In the genomic region with DNA sequence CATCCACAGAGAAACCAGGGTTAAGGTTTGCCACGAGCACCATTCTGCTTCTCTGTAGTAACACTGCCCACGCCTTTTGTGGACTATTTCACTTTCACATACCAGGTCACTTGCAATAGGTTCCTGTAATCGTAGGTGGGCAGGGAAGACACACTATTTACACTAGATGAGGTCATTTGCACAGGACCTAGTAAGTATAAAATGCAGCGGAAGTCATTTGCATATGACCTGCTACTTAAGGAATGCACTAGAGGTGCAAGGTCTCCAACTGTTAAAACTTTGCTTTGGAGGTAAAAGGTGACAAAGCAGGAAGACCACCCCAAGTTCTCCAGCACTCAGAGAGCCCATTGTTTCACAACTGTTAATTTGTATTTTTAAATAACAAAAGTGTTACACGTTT, we compare ENCODE assay signal across 8 mouse cellular contexts. TPM values are rescaled to one million over a fixed set of nuclear protein-coding genes. Genes with fewer than 3 reads are reported as not detected.
A peak's percentile ranks its signal among the peaks of the same experiment; 100 is the strongest.
DNase-seq lines count a peak whose midpoint lies in the region; ATAC-seq and TF ChIP-seq lines count a peak whose summit lies in the region.

No protein-coding gene starts in this region.

- H3K4me3 ChIP-seq in liver, adult 2 months (ENCODE audit: insufficient read depth, low read depth, low read length) = no peak overlapping the region
- H3K4me3 ChIP-seq in limb, embryonic 12.5 days (replicated peaks) = peak overlapping the region; percentile 99; the same call in 1 of the 2 replicates

- 19% methylated on average over 5 of the region's 5 CpGs for WGBS in liver, adult 2 months
- 62% methylated on average over 5 of the region's 5 CpGs for WGBS in limb, embryonic 12.5 days

- peak; percentile 34 for DNase-seq in liver, adult 2 months (ENCODE audit: extremely low read depth, low read depth, low spot score)
- no peak for DNase-seq in liver
- peak; percentile 55 for DNase-seq in fat pad, adult 2 months (ENCODE audit: extremely low read depth, low read depth, low spot score)
- no peak for DNase-seq in right cerebral cortex, postnatal 4 days
- no peak for DNase-seq in left cerebral cortex, postnatal 14 days (ENCODE audit: low spot score in 2 of 2)

- H3K79me2 ChIP-seq in liver, adult 2 months (ENCODE audit: control insufficient read depth, insufficient read depth, low read length) = peaks cover 19% of the 10 kb centered on the region

- no peak for ATAC-seq in limb, embryonic 12.5 days (ENCODE audit: insufficient number of reproducible peaks, insufficient read depth, low FRiP score, low TSS enrichment, low read depth)
- peak; percentile 40; the same call in 1 of the 2 replicates for ATAC-seq in neutrophil, adult 5-6 weeks (ENCODE audit: extremely low read depth, insufficient number of reproducible peaks, low FRiP score, poor library complexity, severe bottlenecking)
- ATAC-seq in CD4-positive, CD25-positive, alpha-beta regulatory T cell, adult 4 months = no peak

- no peaks in the 10 kb centered on the region for H3K36me3 ChIP-seq in liver, adult 2 months (ENCODE audit: control insufficient read depth, insufficient read depth, low read length)
- peaks cover 16% of the 10 kb centered on the region; the same call in 1 of the 2 replicates for H3K36me3 ChIP-seq in limb, embryonic 12.5 days

- no peaks in the 10 kb centered on the region for H3K9me3 ChIP-seq in limb, embryonic 12.5 days

- H3K9ac ChIP-seq in liver, adult 2 months (ENCODE audit: low read depth, low read length) = no peak overlapping the region
- no peak overlapping the region for H3K9ac ChIP-seq in limb, embryonic 12.5 days (replicated peaks)

- H3K27ac ChIP-seq in liver, adult 2 months (replicated peaks; ENCODE audit: insufficient read depth, low read depth, low read length) = no peak overlapping the region
- H3K27ac ChIP-seq in limb, embryonic 12.5 days = no peak overlapping the region

- peak overlapping the region; percentile 94 for H3K4me2 ChIP-seq in limb, embryonic 12.5 days

- no peak for TF ChIP-seq CTCF in liver, adult 2 months (IDR thresholded peaks at IDR 0.05; ENCODE audit: low read depth, low read length)

- intact Hi-C loops in left cerebral cortex, postnatal 14 days (cut with DNase I) = no loop called here

- peaks cover 9% of the 10 kb centered on the region for H3K4me1 ChIP-seq in liver, adult 2 months (ENCODE audit: control insufficient read depth, insufficient read depth, low read length)
- peaks cover 13% of the 10 kb centered on the region for H3K4me1 ChIP-seq in limb, embryonic 12.5 days (replicated peaks)

- no peak for TF ChIP-seq POLR2A in liver, adult 2 months (IDR thresholded peaks at IDR 0.05; ENCODE audit: extremely low read depth, insufficient read depth, low read length)

- no peaks in the 10 kb centered on the region for H3K27me3 ChIP-seq in liver, adult 2 months (ENCODE audit: control insufficient read depth, insufficient read depth, low read length)
- no peaks in the 10 kb centered on the region for H3K27me3 ChIP-seq in limb, embryonic 12.5 days

RNA-seq across cellular contexts. Expression of gene Kctd3, which starts 1.4 kb away (rescaled TPM):
- total RNA-seq in liver, adult 2 months (2014; rRNA removed) = 7.5 and 10.6 TPM in 2 replicates
- polyA plus RNA-seq in liver, adult 2 months (2012; rRNA removed) = 9.8 and 13.8 TPM in 2 replicates
- polyA plus RNA-seq in limb, embryonic 12.5 days (2016; fragmentation: Nextera tagmentation; extraction: Ambion mirVana) = 44.5 and 46.5 TPM in 2 replicates
- 68.0 and 73.3 TPM in 2 replicates for total RNA-seq in neutrophil, adult 5-6 weeks (2017)
- 1 to 10 TPM; 5.9 to 8.2 TPM for polyA plus RNA-seq in CD4-positive, CD25-positive, alpha-beta regulatory T cell, adult 4 months (2017; shearing (Covaris generic))
- total RNA-seq in left cerebral cortex, postnatal 14 days (2021) = 100 to 1,000 TPM; 110 to 113 TPM

Comparison
In these comparisons a context has a peak if more than half of its experiments do, and no peak if none do; other contexts are left out.
1. DNase-seq: peak in liver, adult 2 months (single experiment) and fat pad, adult 2 months (single experiment); none in liver (single experiment), right cerebral cortex, postnatal 4 days (single experiment) and left cerebral cortex, postnatal 14 days (0 of 2).